Mouse (Mus musculus) small intestine, adult 2 months (tissue): ENCODE measurements at regions not wholly inside any gene's neighbourhood (a gene's known extent, or its start where the extent isn't known, plus 50 kb on each side); places are given as distances from the start of the nearest gene placed in this dataset.

Experiments
- CTCF ChIP-seq: fragments of 200-500 bp; IDR thresholded peaks from 2 replicates; pipeline ENCODE4 v1.5.1; 2012; ENCODE audit warnings: low read depth, mild to moderate bottlenecking, control low read depth, inconsistent platforms, low read length, moderate library complexity, mixed read lengths; ENCODE audit not compliant: insufficient replicate concordance, insufficient read length; ENCODE audit errors: extremely low read depth
- POLR2A ChIP-seq: fragments of 200-500 bp; IDR thresholded peaks from 2 replicates; pipeline ENCODE4 v1.6.1; 2012; ENCODE audit warnings: low read depth, mild to moderate bottlenecking, control low read depth, inconsistent platforms, low read length, moderate library complexity

DNA sequence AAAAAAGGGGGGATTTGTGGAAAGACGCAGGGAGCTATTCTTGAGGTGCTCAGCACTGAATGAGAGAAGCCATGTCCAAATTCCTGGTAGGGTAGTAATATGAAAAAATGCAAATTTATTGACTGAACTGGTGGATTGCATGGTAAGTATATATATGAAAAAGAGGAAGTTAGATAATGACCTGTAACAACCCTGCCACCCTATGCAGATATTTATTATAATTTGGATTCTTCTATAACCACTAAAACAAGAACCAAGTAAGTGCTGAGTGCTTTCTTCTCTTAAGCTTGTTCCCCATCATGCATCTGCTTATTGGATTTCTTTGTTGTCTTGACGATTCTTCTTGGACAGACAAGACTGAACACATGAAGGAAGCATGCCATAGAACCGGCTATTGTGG lies 86.7 kb upstream of the Arhgap21 start:
- TF ChIP-seq CTCF (no peak), POLR2A (no peak)
